Mouse (Mus musculus) hindbrain, embryonic 16.5 days (tissue): Measurements from ENCODE around the gene Efcab14. TPM values are rescaled to one million over a fixed set of nuclear protein-coding genes. Genes with fewer than 3 reads are reported as not detected.

ENCODE experiments used
- ATAC-seq: fragments of 200-750 bp; cut with Nextera tagmentation; 2 replicates; pipeline ENCODE4 v1.8.0; 2017; ENCODE audit warnings: moderate TSS enrichment, moderate library complexity
- H3K27ac ChIP-seq: fragments of 300-500 bp; sonication (generic); 2 replicates; pipeline ENCODE4 v1.5.1; 2014; ENCODE audit warnings: low read depth, mild to moderate bottlenecking, control low read depth, low read length, moderate library complexity
- H3K27me3 ChIP-seq: fragments of 300-500 bp; sonication (generic); replicated peaks from 2 replicates; pipeline ENCODE4 v1.6.1; 2014; ENCODE audit warnings: low read length; ENCODE audit not compliant: control insufficient read depth, insufficient read depth
- H3K36me3 ChIP-seq: fragments of 300-500 bp; sonication (generic); 2 replicates; pipeline ENCODE4 v1.6.1; 2014; ENCODE audit warnings: mild to moderate bottlenecking, low read length, moderate library complexity, mixed read lengths; ENCODE audit not compliant: control insufficient read depth, insufficient read depth
- H3K4me1 ChIP-seq: fragments of 300-500 bp; sonication (generic); 2 replicates; pipeline ENCODE4 v1.6.1; 2014; ENCODE audit warnings: low read depth, low read length; ENCODE audit not compliant: control insufficient read depth, insufficient read depth
- H3K4me2 ChIP-seq: fragments of 300-500 bp; sonication (generic); 2 replicates; pipeline ENCODE4 v1.6.1; 2014; ENCODE audit warnings: mild to moderate bottlenecking, low read length, control low read depth, moderate library complexity
- H3K4me3 ChIP-seq: fragments of 300-500 bp; sonication (generic); 2 replicates; pipeline ENCODE4 v1.5.1; 2014; ENCODE audit warnings: mild to moderate bottlenecking, low read length, control low read depth, moderate library complexity
- H3K9ac ChIP-seq: fragments of 300-500 bp; sonication (generic); 2 replicates; pipeline ENCODE4 v1.6.1; 2014; ENCODE audit warnings: low read depth, mild to moderate bottlenecking, control low read depth, low read length, moderate library complexity
- H3K9me3 ChIP-seq: fragments of 300-500 bp; sonication (generic); 2 replicates; pipeline ENCODE4 v1.6.1; 2014; ENCODE audit warnings: mild to moderate bottlenecking, low read length, moderate library complexity; ENCODE audit not compliant: control insufficient read depth
- WGBS: fragments of 180-500 bp; shearing (Covaris S2); extraction: QIAGEN DNeasy Blood & Tissue Kit; methylation state at CpG from one replicate; pipeline ENCODE4 v1.1.7; 2014; 5-methylcytosine and 5-hydroxymethylcytosine counted together
- polyA plus RNA-seq: library from polyadenylated mRNA; unstranded; fragments of >200 nt; fragmentation: Nextera tagmentation; extraction: Ambion mirVana; gene quantifications from 2 replicates; pipeline ENCODE4 v1.2.1, GENCODE M21; 2015

Gene Efcab14
- 16.1 and 19.0 TPM in 2 replicates for polyA plus RNA-seq

DNA sequence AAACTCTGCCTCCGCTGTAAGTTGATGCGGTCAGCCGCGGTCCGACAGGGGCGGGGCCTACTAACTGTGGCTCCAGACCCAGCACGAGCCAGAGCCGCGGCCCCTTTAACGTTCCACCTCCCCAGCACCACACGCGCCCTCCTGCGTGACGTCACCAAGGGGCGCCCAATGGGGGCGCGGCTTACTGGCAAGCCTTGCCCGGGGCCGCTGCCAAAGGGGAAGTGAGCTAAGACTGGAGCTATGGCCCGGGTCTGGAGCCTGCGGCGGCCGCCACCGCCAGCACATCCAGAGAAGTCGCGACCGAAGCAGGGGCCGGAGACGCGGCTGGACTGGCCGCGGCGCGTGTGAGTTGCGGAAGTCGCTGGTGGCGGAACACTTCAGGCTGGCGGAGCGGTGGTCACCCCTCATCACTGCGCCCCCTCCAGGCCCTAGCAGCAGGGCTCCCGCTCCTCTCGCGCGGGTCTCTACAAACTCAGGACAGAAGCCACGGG, at the start of gene Efcab14:
TSS of gene Efcab14 (plus strand) at position 194 of the 491 bp plus-strand sequence.
- ATAC-seq: peak; percentile 100

DNA sequence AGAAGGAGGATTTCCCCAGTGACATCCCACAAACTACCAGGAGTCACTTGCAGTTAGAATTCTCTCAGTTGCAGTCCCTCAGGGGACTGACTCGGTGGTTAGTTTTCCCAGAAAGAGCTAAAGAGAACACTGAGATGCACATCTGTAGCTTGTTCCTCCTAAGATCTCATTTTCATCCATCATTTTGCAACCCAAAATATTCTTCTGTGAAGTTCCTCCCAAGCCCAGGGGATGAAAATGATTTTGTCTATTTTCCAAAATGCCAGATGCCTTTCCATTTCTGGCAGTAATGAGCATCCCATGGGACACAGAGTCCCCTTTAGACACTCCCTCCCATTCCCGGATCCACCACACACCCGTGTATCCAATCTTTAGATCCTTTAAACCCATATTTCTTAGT, 36.1 kb upstream of the Efcab14 start:
- H3K27ac ChIP-seq: no peak overlapping the region
- H3K9ac ChIP-seq: no peak overlapping the region
- H3K4me2 ChIP-seq: no peak overlapping the region
- no peak overlapping the region for H3K4me3 ChIP-seq
- WGBS: 82% methylated on average over 3 of the region's 3 CpGs
- no peak for ATAC-seq
- no peaks in the 10 kb centered on the region for H3K4me1 ChIP-seq
- H3K36me3 ChIP-seq: no peaks in the 10 kb centered on the region
- H3K27me3 ChIP-seq: no peaks in the 10 kb centered on the region
- no peaks in the 10 kb centered on the region for H3K9me3 ChIP-seq

More for the DNA sequence above, at the start of gene Efcab14:
- peak within 1 kb of the TSS; percentile 81 for H3K4me2 ChIP-seq
- no peaks in the 10 kb centered on the region for H3K9me3 ChIP-seq
- no peaks in the 10 kb centered on the region; the same call in 1 of the 2 replicates for H3K27me3 ChIP-seq
- peak within 1 kb of the TSS; percentile 93 for H3K9ac ChIP-seq
- peak within 1 kb of the TSS; percentile 87 for H3K27ac ChIP-seq
- peaks cover 6% of the 10 kb centered on the region for H3K36me3 ChIP-seq
- 0% methylated on average over 43 of the region's 45 CpGs for WGBS
- peaks cover 19% of the 10 kb centered on the region for H3K4me1 ChIP-seq
- peak within 1 kb of the TSS; percentile 82 for H3K4me3 ChIP-seq

DNA sequence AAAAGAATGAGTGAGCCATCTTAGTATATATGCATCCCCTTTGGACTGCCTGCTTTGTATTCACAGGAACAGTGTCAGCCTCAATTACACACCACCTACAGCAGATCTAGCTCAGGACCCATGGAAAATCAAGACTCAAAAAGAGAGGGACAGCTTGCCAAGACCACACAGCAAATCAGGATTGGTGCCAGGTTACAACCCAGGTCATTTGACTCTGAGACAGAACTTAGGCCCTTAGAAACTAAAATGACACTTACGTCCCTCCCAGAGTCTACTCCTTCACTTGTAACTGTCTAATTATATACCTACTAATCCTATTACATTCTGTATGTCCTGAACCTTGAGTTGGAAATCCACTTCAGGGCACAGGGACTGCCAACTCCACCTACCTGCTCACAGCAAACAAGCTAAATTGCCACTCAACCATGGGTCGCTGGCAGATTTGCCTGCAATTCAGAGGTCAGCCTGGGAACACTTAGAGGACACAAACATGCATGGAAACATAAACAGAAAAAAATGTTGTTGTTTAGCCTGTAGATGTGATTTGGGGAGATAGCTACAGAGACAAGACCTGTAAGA, 33.5 kb upstream of the Efcab14 start:
- H3K9ac ChIP-seq: no peak overlapping the region
- 87% methylated on average over 2 of the region's 2 CpGs for WGBS
- H3K27me3 ChIP-seq: no peaks in the 10 kb centered on the region
- ATAC-seq: no peak
- H3K4me2 ChIP-seq: no peak overlapping the region
- no peaks in the 10 kb centered on the region for H3K9me3 ChIP-seq
- no peaks in the 10 kb centered on the region for H3K4me1 ChIP-seq
- H3K36me3 ChIP-seq: no peaks in the 10 kb centered on the region
- H3K4me3 ChIP-seq: no peak overlapping the region
- H3K27ac ChIP-seq: no peak overlapping the region

DNA sequence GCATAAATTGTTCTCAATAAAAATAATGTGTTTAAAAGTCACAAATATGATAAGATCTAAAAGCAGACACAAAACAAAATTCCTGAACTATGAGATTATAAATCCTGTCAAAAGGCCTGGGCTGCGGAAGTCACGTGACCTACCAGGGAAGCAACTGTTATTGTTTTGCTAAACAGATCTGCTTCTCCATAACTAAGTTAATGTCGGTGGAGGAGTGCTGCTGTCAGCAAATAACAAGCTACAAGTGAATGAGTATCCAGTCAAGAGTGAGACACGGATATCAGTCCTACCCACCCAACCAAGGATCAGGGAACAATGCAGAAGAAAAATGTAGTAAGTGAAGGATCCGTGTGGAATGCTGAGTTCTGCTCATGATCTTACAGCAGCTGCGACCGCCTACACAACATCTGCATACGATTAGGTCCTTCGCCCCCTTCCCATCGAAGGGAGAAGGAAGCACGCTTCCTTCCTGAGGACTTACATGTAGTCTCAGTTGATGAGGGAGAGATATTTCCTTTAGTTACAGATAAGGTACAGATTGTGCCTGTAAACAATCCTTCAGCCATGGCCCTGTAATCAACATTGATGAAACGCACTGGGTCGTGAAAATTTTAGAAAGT, 28.5 kb upstream of the Efcab14 start:
- Histone ChIP-seq H3K4me2 (no peak overlapping the region), H3K27ac (no peak overlapping the region), H3K4me1 (no peaks in the 10 kb centered on the region), H3K36me3 (no peaks in the 10 kb centered on the region), H3K9ac (no peak overlapping the region), H3K27me3 (no peaks in the 10 kb centered on the region), H3K4me3 (no peak overlapping the region), H3K9me3 (no peaks in the 10 kb centered on the region)
- no peak for ATAC-seq
- 71% methylated on average over 13 of the region's 13 CpGs for WGBS

DNA sequence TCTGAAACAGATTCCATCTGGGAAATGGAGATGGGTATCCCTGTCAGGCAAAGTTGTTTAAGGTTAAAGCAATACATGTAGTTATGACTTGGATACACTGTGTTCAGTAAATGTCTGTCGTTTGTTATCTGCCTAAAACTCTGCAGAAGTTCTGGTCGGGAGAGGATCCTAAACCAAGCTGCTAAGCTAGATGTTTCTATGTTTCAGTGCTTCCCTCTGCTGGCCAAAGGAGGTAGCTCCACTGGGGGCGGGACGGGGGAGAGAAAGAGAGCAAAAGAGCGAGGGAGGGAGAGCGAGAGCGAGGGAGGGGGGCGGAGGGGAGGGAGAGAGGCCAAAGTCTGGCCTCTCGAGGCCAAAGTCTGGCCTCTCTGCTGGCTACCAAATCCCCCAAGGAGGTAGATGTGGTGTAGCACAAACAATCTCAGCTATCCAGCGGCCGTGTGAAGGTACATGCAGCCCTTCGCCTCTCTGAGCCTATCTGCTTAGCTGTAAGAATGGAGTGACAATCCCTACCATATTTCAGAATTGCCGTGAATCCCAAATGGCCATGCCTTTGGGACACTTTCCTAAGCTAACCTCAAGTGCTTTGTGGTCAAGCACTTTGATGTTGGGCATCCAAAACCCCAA, 27.6 kb upstream of the Efcab14 start:
- Histone ChIP-seq H3K4me1 (no peaks in the 10 kb centered on the region), H3K4me3 (peak overlapping the region; percentile 29), H3K9ac (peak overlapping the region; percentile 50), H3K4me2 (peak overlapping the region; percentile 56), H3K36me3 (no peaks in the 10 kb centered on the region), H3K27me3 (no peaks in the 10 kb centered on the region), H3K27ac (no peak overlapping the region), H3K9me3 (no peaks in the 10 kb centered on the region)
- 13% methylated on average over 13 of the region's 13 CpGs for WGBS
- peak; percentile 90 for ATAC-seq

DNA sequence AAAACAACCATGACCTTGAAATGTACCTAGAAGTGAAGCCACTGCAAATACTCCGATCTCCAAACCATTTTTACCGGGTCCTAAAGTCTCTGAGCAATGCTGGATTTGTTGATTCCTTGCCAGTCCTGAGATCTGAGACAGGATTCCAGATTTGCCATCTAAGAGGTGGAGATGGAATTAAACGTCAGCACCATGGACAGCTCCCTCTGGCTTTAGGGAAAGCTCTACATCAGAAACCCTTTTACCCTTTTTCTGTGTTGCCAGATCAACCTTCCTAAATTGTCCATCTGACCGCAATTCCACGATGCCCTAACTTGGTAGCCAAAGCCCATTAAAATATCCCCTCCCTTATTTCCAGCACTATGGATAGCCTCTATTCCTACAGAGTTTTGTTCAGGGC, 8.8 kb upstream of the Efcab14 start:
- H3K36me3 ChIP-seq: no peaks in the 10 kb centered on the region
- H3K27me3 ChIP-seq: no peaks in the 10 kb centered on the region; the same call in 1 of the 2 replicates
- ATAC-seq: no peak
- H3K9me3 ChIP-seq: no peaks in the 10 kb centered on the region
- H3K4me2 ChIP-seq: no peak overlapping the region
- H3K4me1 ChIP-seq: no peaks in the 10 kb centered on the region
- no peak overlapping the region for H3K27ac ChIP-seq
- no peak overlapping the region for H3K9ac ChIP-seq
- 21% methylated on average over 5 of the region's 5 CpGs for WGBS
- H3K4me3 ChIP-seq: no peak overlapping the region

DNA sequence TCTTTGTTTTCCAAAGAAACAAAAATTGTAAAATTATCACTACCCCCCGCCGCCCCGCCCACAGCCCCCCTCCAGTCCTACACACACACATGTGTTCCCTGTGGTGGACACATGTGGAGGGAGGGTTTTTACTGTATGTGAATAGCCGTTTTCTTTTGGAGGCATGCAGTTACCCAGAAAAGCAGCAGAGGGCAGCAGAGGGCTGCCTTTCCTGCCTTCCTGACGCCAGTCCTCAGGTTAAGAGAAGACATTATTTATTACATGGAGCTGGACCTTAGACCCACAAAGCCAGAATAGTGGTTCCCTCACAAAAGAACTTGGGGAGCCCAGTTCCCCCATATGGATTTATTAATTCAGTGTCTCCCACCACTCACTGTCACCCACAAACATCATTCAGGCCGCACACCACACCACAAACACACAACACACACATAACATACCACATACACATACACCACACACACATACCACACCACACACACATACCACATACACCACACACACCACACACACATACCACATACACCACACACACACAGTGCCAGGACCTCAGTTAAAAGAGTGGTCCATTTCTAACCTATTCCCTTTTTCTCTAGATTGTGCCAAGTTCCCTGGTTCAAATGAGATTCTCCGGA, 5.8 kb upstream of the Efcab14 start:
- Histone ChIP-seq H3K4me3 (no peak overlapping the region), H3K27me3 (no peaks in the 10 kb centered on the region; the same call in 1 of the 2 replicates), H3K27ac (no peak overlapping the region), H3K9me3 (no peaks in the 10 kb centered on the region), H3K4me1 (no peaks in the 10 kb centered on the region), H3K9ac (no peak overlapping the region), H3K4me2 (no peak overlapping the region), H3K36me3 (no peaks in the 10 kb centered on the region)
- 22% methylated on average over 7 of the region's 7 CpGs for WGBS
- peak; percentile 88 for ATAC-seq

DNA sequence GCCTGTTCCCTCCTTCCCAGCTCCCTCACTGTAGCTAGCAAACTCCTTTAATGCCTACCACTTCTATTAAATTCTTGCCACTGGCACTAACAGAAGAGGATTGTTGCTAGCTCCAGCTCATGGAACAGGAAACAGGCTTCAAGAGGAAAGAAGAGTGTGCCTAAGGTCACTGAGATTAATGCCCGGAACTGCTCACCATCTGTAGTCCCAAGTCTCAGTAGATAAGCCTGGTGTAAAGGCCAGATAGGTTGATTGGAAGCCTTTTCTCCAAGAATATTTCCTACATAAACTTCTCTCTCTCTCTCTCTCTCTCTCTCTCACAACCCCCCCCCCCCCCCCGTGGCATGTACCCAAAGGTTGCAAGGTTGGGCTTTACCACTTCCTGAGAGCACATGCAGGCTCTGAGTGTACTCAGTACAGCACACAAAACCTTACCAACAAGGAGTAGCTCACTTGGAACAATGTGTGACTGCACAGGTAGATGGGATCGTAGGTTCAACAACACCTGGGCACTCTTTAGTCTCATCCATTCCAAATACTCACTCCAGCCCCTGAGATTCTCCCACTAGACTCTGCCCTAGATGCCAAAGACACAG, 5.2 kb upstream of the Efcab14 start:
- Histone ChIP-seq H3K27ac (no peak overlapping the region), H3K4me3 (no peak overlapping the region), H3K9ac (no peak overlapping the region), H3K4me1 (no peaks in the 10 kb centered on the region), H3K27me3 (no peaks in the 10 kb centered on the region; the same call in 1 of the 2 replicates), H3K36me3 (no peaks in the 10 kb centered on the region), H3K4me2 (no peak overlapping the region), H3K9me3 (no peaks in the 10 kb centered on the region)
- no peak for ATAC-seq
- WGBS: 85% methylated on average over 2 of the region's 3 CpGs
